Mouse (Mus musculus) megakaryocyte progenitor cell, adult 5-6 weeks (primary cell): ENCODE data around the gene Ankrd2. TPM values are rescaled to one million over a fixed set of nuclear protein-coding genes. Genes with fewer than 3 reads are reported as not detected.

Experiments used
- ATAC-seq: replicated peaks from 2 replicates; pipeline ENCODE4 v1.8.0; 2016; ENCODE audit warnings: mild to moderate bottlenecking, moderate TSS enrichment, inconsistent platforms; ENCODE audit not compliant: poor library complexity
- total RNA-seq, 2 experiments: library from RNA; stranded (forward) in 1 of 2; stranded (reverse) in 1 of 2; fragments of 157-497, 149-512 nt in 1 of 2; fragments of 200-1000 nt in 1 of 2; gene quantifications; 2 replicates each; pipeline versions ENCODE4 v1.2.3 to v1.2.4; 2015 to 2017

Gene Ankrd2
- total RNA-seq, 2 experiments from 2014 or later, result not detected

DNA sequence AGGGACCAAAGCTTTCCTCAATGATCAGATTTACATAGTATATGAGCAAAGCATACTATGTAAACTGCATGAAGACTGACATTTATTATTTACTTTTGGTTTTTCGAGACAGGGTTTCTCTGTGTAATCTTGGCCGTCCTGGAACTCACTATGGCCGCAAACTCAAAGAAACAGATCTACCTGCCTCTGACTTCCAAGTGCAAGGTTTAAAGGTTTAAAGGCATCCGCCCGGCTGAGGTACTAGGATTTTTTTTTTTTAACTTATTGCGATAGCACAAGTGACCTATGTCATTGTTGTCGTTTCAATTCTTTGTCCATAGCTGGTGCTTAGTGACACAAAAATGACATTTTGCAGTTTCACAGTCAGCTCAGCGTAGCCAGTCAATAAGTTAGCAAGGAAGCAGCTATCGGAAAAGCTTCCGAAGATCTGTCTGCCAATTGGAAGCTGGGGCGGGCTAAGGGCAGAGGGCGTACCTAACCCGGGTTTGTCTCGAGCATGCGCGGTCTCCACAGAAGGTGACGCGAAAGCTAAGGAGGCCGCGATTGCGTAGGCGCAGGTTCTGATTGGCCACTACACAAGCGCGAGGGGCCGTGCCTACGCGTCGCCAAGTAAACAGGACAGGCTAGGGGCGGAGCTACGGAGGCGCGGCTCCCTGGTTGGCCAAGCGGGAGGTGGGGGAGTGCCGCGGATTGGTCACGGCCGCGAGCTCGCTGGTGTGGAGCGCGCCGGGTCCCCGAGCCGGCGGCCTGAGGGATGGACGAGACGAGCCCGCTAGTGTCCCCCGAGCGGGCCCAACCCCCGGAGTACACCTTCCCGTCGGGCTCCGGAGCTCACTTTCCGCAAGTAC, 54.2 kb downstream of the Ankrd2 start, which contains the start of gene Pi4k2a:
Gene Pi4k2a (plus strand): TSS at position 723 of the 848 bp plus-strand sequence.
- peak; percentile 91 for ATAC-seq

DNA sequence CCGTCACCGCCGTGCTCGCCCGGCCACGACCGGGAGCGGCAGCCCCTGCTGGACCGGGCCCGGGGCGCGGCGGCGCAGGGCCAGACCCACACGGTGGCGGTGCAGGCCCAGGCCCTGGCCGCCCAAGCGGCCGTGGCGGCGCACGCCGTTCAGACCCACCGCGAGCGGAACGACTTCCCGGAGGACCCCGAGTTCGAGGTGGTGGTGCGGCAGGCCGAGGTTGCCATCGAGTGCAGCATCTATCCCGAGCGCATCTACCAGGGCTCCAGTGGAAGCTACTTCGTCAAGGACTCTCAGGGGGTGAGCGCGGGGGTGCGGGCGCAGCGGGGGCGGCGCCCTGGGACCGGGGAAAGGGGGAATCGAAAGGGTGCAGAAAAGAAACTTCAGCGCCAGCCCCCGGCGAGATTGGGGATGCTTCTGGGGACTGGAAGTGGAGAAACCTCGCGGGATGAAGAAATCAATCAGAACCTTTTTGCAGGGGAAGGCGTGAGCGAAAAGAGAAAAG, 54.9 kb downstream of the Ankrd2 start:
- peak; percentile 8 for ATAC-seq

Other genes starting within 250 kb of the Ankrd2 start
- gene Arhgap19, start 234.0 kb upstream of the Ankrd2 start, total RNA-seq (2015), result 48.6 and 50.6 TPM in 2 replicates
- gene Arhgap19, start 234.0 kb upstream of the Ankrd2 start, total RNA-seq (2017), result 56.7 and 57.3 TPM in 2 replicates
- gene Frat1, start 206.0 kb upstream of the Ankrd2 start, total RNA-seq (2015), result 9.1 TPM in 2 replicates
- 9.5 and 11.7 TPM in 2 replicates for gene Frat1, start 206.0 kb upstream of the Ankrd2 start, total RNA-seq (2017)
- 25.2 and 27.8 TPM in 2 replicates for gene Frat2, start 187.9 kb upstream of the Ankrd2 start, total RNA-seq (2015)
- 28.2 and 29.8 TPM in 2 replicates for gene Frat2, start 187.9 kb upstream of the Ankrd2 start, total RNA-seq (2017)
- 10.4 and 10.5 TPM in 2 replicates for gene Rrp12, start 139.8 kb upstream of the Ankrd2 start, total RNA-seq (2015)
- 18.9 and 20.5 TPM in 2 replicates for gene Rrp12, start 139.8 kb upstream of the Ankrd2 start, total RNA-seq (2017)
- 1,044 and 1,130 TPM in 2 replicates for gene Pgam1, start 124.1 kb upstream of the Ankrd2 start, total RNA-seq (2015)
- gene Pgam1, start 124.1 kb upstream of the Ankrd2 start, total RNA-seq (2017), result 398 and 472 TPM in 2 replicates
- 90.1 and 96.9 TPM in 2 replicates for gene Exosc1, start 102.6 kb upstream of the Ankrd2 start, total RNA-seq (2015)
- gene Exosc1, start 102.6 kb upstream of the Ankrd2 start, total RNA-seq (2017), result 73.3 and 75.7 TPM in 2 replicates
- gene Zdhhc16, start 102.5 kb upstream of the Ankrd2 start, total RNA-seq (2015), result 52.7 and 54.9 TPM in 2 replicates
- 33.5 and 39.1 TPM in 2 replicates for gene Zdhhc16, start 102.5 kb upstream of the Ankrd2 start, total RNA-seq (2017)
- gene Mms19, start 54.8 kb upstream of the Ankrd2 start, total RNA-seq (2015), result 15.8 and 16.2 TPM in 2 replicates
- 25.2 and 43.2 TPM in 2 replicates for gene Mms19, start 54.8 kb upstream of the Ankrd2 start, total RNA-seq (2017)
- gene Ubtd1, start 54.2 kb upstream of the Ankrd2 start, total RNA-seq (2015), result 11.2 and 13.4 TPM in 2 replicates
- 11.9 and 12.3 TPM in 2 replicates for gene Ubtd1, start 54.2 kb upstream of the Ankrd2 start, total RNA-seq (2017)
- 0.20 TPM in 1 of 2 replicates, not detected in the other for gene Hoga1, start 9.6 kb downstream of the Ankrd2 start, total RNA-seq (2015)
- gene Hoga1, start 9.6 kb downstream of the Ankrd2 start, total RNA-seq (2017), result 0.24 and 0.33 TPM in 2 replicates
- gene 4933411K16Rik, start 16.2 kb downstream of the Ankrd2 start, total RNA-seq (2015), result not detected in 2 replicates
- not detected in 2 replicates for gene 4933411K16Rik, start 16.2 kb downstream of the Ankrd2 start, total RNA-seq (2017)
- 0.67 and 1.4 TPM in 2 replicates for gene Morn4, start 50.4 kb downstream of the Ankrd2 start, total RNA-seq (2015)
- 0.30 and 0.54 TPM in 2 replicates for gene Morn4, start 50.4 kb downstream of the Ankrd2 start, total RNA-seq (2017)
- 8.9 and 9.4 TPM in 2 replicates for gene Pi4k2a, start 54.5 kb downstream of the Ankrd2 start, total RNA-seq (2015)
- gene Pi4k2a, start 54.5 kb downstream of the Ankrd2 start, total RNA-seq (2017), result 5.5 and 7.4 TPM in 2 replicates
- gene Avpi1, start 93.1 kb downstream of the Ankrd2 start, total RNA-seq (2015), result 5.0 and 7.3 TPM in 2 replicates
- gene Avpi1, start 93.1 kb downstream of the Ankrd2 start, total RNA-seq (2017), result 4.9 and 5.4 TPM in 2 replicates
- gene Marveld1, start 111.4 kb downstream of the Ankrd2 start, total RNA-seq (2015), result 14.4 and 14.9 TPM in 2 replicates
- 15.0 and 18.8 TPM in 2 replicates for gene Marveld1, start 111.4 kb downstream of the Ankrd2 start, total RNA-seq (2017)
- gene Zfyve27, start 128.0 kb downstream of the Ankrd2 start, total RNA-seq (2015), result 10.7 and 13.6 TPM in 2 replicates
- gene Zfyve27, start 128.0 kb downstream of the Ankrd2 start, total RNA-seq (2017), result 26.9 and 30.5 TPM in 2 replicates
- not detected in 2 replicates for gene Sfrp5, start 166.3 kb downstream of the Ankrd2 start, total RNA-seq (2015)
- gene Sfrp5, start 166.3 kb downstream of the Ankrd2 start, total RNA-seq (2017), result not detected in 2 replicates
- gene Golga7b, start 211.6 kb downstream of the Ankrd2 start, total RNA-seq (2015), result not detected in 2 replicates
- gene Golga7b, start 211.6 kb downstream of the Ankrd2 start, total RNA-seq (2017), result not detected in 2 replicates